Mouse (Mus musculus) urinary bladder, postnatal 10 days (tissue): ENCODE data around the gene Tmem120a.

Experiments used
- DNase-seq: peaks from one replicate; pipeline ENCODE4 v3.0.0; 2022; ENCODE audit warnings: low spot score

Gene Tmem120a

DNA sequence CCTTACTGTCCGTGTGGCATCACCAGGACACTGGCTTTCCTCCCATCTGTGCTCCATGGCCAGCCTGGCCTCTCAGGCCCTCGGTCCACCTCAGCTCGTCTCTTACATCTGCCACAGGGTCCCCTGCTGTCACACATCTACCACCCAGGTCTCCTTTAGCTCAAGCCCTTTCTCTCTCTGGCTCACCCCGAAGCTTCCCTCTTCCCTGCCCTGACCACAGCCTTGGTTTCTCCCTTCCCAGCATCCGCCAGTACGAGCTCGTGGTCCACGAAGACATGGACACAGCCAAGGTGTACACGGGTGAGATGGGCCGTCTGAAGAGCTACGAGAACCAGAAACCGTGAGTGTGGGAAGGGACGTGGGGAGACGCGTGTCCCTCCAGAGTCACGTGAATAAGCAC lies 12.9 kb downstream of the Tmem120a start:
- DNase-seq, result no peak

DNA sequence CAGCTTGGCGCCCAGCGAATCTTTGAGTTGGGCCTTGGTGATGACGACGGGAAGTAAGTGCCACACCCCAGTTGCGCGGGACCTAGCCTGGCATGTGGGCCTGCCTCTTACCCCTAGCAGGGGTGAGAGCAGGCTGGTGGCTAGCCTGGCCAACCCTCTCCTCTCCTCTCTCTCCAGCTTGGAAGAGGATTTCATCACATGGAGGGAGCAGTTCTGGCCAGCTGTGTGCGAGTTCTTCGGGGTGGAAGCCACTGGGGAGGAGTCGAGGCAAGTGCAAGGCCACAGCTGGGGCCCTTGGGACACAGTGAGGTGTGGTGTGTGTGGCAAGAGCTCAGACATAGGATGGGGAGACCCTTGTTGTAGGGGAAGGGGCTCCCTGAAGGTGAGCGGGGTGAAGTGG lies 13.3 kb downstream of the Tmem120a start:
- DNase-seq, result no peak

DNA sequence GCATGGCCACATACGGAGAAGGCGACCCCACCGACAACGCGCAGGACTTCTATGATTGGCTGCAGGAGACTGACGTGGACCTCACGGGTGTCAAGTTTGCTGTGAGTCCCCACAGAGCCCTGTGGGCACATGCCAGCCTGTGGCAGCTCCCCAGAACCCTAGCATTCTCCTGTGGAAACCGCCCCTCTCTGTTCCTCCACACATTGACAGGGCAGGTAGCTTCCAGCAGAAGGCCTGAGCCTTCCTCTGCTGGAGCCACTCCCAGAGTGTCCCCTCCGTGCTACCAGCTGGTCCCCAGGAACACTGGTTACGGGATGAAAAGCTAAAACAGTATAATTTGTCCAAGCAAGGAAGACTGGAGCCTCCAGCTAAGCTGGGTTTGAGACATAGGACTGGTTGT lies 14.0 kb downstream of the Tmem120a start:
- no peak for DNase-seq

DNA sequence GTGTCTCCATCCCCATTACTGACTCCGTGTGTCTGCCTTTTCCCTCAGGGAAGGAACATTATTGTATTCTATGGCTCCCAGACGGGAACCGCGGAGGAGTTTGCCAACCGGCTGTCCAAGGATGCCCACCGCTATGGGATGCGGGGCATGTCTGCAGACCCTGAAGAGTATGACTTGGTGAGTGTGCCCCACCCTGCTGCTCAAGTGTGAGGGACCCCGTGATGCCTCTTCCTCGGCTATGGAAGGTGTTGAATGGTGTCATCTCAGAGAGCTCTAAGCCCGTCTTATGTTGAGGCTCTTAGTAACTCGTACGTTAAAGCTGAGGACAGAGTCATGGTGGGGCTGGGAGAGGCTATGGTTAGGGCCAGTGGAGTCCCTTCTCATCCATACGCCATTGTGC lies 14.9 kb downstream of the Tmem120a start:
- DNase-seq, result no peak

DNA sequence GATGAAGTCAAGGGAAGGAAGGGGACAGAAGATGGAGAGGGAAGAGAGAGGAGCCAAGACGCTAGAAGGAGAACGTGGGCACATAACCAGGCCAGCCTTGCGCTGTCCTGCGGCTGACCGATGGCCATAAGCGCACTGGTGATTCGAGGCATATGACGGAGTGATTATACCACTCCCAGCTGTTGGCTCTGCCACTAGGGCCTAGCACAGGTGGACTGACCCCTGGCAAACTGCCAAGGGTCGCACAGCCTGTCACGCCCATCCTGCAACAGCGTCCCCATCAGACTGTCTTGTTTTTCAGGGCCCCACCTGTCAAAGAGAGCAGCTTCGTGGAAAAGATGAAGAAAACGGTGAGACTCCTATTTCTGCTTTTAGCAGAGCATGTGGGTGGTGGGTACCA lies 15.9 kb downstream of the Tmem120a start:
- no peak for DNase-seq

DNA sequence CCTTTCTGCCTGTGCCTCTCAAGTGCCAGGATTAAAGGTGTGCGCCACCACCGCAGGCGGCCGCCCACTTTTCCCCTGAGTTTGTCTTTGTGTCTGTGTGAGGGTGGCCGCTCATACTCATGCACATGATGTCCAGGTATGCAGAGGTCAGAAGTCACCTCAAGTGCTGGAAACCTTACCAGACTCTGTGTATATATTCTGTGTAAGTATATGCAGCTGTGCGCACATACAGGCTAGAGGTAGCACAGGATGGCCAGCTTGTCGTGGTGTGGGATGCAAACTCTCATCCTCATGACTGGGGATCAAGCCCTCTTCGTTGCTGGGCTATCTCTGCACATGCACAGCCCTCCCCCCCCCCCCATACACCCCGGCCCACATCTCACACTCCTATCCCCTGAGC lies 16.4 kb downstream of the Tmem120a start:
- DNase-seq, result no peak

DNA sequence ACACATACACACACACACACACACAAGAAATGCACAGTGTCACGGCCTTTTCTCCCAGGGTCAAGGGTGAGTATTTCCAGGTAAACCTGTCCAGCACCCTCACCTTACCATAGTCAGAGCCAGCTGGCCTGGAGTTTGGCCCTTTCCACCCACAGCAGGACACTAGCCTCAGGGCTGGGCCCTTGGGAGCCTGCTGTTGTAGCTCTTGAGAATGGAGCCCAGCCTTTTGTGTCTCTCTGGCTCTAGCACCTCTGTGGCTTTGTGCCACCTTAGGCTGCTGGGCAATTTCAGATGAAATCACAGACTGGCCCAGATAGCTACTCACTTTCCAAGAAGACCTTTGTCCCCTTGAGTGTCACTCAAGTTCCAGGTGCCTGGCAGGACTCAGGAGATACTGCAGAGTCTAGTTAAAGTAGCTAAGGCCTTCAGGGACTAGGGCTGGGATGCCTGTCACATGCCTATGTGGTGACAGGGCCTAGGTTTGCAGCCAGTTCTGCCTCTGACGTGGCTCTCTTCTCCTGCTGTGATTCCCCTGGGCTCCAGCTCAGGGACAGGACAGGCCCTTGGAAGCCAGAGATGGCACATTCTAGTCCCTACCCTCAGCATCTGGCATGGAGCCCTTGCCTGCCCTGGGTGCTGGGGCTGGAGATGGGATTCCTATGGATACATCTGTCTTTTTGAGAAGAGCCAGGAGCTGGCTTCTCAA lies 17.5 kb downstream of the Tmem120a start:
- no peak for DNase-seq

DNA sequence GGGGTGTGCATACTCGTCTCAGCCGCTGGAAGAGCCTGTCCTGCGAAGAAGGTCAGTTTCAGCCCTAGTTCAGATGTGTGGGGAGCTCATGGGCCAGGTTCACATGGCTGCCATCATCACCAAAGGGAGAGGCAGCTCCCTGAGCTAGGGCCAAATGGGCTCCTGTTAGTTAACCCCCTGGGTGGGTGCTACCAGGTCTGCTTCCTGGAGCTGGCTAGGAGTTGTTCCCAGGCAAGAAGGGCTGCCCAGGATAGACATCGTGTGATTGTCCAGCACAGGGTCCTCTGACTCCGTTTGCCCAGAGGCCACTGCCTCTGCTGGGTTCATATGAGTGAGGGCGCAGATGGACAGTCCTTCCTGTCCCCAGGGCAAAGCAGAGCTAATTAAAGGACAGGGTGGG lies 18.3 kb downstream of the Tmem120a start:
- DNase-seq, result no peak

DNA sequence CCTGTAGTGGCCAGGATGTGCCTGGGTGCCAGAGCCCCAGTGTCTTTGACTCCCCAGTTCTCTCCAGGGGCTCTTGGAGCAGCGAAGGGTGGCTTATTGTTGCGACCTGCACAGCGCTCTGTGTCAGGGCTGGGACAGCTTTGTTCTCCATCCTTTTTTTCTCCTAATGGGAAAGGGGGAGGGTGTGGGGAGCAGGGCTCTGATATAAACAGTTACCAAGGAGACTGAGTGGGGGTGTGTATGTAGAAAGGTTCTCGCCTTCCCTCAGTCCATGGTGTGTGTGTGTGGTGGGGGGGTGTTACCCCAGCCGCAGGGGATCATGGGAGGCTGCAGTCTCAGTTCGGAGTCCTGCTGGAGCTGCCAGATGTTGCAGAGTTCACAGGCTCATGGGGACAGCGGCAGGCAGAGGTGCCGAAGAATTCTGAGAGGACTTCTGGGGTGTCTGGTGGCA lies 18.8 kb downstream of the Tmem120a start:
- no peak for DNase-seq

DNA sequence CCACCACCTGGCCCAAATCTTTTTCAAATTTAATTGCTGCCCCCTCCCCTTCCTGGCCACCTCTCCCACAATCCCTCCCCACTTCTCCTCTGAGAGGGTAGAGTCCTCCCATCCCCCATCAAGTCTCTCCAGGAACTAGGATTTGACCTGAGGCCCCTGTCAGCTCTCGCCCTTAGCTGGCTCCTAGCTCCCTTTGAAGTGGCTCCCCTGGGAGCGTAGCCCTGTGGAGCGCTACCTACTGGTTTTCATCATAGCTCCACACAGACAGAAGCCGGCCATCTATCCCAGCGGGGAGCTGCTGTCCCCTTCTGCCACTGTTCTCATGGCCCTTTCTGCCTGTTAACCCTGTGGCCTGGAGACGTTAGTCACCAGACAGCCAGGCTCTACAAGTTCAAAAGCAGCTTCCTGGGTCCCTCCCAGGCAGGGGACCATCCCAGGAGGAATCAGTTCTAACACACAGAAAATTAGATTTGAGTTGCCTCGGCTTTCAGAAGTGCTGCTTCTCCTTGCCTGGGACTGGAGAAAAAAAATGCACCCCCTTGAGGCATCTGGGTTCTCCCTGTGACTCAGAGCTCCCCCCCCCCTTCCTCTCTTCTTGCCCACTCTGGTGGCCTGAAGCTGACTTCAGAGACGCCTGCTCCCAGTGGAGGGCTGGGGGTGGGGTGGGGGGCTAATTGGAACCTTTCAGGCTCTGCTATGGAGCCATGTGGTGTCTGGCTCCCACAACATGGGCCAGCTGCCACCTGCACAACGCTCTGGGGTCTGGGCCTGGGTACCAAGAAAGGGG lies 19.5 kb downstream of the Tmem120a start:
- no peak for DNase-seq

DNA sequence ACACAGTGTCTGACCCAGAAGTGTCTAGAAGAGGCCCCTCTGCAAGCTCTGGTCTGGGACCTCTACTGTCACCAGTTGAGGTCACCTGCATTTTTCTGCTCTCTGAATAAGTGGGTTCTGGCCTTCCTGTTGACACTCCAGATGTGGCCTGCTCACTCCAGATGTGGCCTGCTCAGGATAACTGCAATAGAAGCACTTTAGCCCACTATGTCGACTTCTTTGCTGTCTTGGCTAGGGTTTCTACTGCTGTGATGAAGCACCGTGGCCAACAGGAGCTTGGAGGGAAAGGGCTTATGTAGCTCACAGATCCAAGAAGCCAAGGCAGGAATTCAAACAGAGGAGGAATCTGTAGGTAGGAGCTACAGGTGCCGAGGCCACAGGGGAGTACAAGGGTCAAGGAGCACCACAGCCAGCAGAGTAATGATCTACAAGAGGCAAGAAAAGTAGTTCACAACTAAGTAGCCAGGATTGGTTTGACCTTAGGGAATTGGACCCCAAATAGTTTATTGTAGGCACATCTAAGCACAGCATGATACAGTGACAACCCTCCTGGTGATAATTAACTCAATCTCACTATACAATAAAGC lies 21.0 kb downstream of the Tmem120a start:
- no peak for DNase-seq

DNA sequence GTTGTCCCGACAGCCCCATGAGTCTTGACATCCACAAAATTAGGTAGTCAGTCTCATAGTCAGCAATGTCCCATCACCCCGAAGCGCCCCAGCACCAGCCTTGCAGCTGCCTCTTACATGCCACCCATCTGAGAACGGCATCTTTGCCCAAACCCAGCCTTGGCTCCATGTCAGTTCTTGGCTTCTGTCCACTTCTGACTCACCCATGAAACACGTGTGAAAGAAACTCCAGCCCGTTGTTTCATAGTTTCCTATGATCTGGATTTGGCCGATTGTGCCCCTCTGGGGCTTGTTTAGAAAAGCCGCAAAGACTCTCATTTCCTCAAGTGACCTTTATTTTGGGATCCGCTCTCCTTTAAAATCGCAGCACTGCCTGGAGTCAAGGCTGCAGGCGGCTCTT lies 22.1 kb downstream of the Tmem120a start:
- no peak for DNase-seq

DNA sequence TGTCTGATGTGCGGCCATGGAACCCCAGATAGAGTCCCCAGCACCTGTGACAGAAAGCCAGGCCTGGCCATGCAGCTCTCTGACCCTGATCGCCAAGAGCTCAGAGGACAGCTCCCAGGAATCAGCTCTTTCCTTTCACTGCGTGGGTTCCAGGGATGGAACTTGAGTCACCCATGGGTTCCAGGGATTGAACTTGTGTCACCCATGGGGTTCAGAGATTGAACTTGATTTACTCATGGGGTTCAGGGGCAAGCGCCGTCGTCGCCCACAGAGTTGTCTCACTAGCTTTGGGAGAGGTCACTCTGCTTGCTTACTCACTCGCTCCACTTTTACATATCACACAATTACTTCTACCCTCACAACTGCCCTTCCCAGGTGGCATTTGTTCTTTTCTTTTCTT lies 23.2 kb downstream of the Tmem120a start:
- DNase-seq, result no peak

DNA sequence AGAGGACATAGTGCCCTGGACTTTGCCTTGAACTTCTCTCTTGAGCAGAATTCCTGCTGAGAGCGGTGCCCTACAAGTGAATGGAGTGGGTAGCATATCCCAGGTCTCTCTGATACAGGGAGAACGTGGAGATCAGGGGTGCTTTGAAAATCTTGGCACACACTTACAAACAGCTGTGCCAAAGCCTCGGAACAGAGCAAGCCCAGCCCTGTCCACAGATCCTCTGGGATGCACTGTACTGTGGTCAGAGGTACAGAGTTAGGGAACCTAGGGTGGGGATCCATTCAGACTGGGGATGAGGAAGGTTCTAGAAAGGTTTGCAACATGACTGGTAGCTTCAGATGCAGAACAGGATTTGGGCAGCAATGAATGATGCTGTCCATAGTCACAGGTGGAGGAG lies 24.1 kb downstream of the Tmem120a start:
- no peak for DNase-seq

DNA sequence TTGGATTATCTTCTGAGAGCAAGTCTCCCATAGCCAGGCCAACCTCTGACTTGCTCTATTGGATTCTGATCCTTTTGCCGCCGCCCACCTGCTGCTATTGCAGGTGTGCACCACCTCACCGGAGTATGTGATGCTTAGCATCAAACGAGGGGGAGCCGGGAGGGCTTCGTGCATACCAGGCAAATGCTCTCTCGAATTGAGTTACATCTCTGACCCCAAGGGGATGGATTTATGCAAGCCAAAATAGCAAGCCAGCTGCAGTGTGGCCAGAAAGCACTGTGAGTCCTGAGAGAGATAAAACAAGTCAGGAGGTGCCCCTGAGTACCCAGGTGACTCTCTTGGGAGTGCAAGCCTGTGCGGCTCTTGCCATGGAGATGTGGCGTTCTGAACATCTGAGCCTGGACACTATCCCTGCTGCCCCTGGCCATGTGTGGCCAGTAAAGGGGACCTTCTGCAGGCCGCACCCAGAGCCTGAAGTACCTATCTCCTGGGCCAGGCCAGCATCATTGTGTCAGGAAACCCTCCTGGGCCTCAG lies 24.6 kb downstream of the Tmem120a start:
- DNase-seq, result no peak

DNA sequence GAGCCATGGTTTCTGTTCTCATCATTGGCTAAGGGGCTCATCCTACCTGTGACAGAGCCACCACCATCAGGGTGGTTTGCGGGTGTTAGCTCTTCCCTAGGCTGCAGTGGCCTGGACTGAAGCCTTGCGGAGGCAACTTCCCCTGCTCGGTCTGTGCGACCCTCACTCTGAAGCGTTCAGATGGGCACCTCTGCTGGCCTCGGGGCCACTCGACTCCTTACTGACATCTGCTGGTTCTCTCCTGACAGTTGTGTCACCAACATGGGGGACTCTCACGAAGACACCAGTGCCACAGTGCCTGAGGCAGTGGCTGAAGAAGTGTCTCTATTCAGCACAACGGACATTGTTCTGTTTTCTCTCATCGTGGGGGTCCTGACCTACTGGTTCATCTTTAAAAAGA lies 28.6 kb downstream of the Tmem120a start:
- DNase-seq, result no peak

DNA sequence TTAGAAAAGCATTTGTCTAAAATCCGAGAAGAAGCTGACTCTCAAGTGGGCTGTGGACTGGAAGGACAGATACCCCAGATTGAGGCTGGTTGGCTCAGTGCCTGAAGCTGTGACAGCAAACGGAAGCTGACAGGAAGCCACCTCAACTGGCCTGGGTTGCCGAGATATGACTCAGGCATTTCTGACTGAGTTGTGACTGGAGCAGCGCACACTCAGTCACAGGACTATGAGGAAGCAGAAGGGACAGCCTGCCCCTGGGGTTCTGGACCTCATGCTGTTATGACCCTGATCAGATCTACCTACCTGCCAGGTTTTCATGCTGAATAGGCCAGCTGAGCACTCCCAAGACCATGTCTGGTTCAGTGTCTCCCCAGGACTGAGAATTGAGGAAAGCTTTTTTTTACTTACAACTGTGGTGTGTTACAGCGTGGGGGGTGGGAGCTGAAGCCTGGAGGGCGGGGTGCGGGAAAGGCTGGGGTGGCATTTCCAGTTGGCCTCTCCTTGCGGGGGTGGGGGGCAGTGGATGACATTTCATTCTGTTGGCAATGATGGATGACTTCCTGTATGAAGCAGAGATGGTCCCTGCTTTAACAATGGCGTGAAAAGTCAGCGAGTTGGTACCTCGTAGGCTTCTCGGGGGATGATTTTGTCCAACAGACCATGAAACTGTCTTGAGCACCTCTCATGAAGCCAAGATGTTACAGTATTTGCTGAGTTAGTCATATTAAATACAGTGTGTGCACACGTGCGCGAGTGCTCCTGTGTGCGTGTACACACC lies 30.6 kb downstream of the Tmem120a start:
- no peak for DNase-seq

DNA sequence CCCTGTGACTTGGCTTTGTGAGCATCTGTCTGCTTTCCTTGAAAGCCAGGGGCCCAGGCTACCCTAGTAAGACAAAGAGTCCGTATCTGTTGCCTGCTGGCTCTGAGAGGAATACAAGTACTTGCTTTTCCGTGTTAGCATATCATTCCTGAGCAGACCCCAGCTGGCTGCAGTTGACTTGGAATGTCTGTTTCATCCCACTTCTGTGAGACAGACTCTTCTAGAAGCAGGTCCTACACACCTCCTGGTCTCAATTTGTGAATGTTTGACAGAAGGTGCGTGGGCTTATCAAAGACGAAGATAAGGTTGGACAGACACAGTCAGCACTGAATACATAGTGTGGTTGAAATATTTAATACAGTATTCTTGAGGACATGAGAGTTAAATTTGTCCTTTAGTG lies 31.4 kb downstream of the Tmem120a start:
- no peak for DNase-seq

DNA sequence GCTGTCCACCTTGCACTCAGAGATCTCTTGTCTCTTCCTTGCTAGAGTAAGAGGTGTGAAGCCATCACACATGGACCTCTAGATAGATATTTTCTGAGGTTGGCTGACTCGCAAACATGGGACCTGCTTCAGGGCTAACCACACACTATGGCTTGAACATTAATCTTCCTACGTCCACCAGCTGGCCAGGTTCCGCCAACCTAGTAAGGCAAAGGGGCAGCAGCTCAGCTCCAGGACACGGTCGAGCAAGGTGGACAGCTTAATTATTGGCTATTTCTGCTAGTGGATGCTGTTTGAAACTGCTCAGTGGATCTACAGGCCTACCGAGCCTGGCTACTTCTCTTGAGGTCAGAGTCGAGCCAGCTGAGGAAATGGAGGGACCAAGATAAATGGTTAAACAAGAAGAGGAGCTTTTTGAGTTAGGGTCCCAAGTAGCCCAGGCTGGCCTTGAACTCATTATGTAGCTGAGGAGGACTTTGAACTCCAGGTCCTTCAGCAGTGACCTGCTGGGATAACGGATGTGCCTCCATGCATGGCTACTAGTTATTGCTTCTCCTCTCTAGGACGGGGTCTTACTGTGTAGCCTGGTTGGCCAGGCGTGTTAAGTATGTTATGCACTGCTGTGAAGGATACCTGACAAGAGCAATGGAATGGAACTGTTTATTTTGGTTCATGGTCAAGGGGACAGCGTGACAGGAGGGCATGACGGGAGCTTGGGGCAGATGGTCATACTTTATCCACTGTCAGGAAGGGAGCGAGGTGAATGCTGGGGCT lies 32.5 kb downstream of the Tmem120a start:
- DNase-seq, result no peak

DNA sequence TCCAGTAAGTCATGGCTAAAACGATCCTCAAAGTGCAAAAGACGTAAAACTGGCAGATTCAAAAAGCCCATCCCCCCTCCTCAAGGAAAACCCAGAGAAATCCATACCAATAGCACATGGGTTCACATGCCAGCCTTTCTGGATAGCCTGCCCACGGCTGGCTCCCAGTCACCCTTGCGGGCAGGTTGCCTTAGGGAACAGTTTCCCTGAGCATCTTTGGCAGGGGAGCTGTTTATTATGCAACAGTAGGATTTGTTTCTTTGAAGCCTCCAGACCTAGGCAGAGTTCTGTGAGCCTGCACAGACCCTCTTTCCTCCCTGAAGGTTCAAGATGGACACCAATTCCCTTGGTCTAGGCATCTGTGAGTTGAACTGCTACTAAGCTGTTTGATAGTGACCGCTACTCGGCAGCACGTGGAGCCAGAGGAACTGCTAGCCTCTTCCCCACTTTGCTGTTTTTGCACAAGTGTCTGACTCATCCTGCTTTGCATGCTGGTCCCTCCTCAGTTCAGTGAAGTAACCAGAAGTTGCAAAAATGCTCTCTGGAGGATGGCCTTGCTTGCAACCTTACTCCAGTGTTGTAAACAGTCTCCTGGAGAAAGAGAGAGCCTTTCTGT lies 33.5 kb downstream of the Tmem120a start:
- no peak for DNase-seq

DNA sequence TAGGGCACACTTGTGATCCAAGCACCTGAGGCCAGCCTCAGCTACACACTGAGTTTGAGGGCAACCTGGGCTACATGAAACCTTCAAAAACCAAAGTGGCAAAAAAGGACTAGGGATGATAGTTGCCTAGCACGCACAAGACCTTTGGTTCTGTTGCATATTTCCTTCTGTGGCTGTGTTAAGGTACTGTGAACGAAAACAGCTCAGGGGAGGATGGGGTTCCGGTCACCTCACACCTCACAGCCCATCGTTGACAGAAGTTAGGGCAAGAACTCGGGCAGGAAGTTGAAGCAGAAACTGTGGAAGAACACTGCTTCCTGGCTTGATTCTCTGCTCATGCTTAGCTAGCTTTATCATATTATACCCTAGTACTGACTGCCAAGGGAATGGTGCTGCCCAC lies 34.5 kb downstream of the Tmem120a start:
- DNase-seq, result no peak
